Mouse (Mus musculus) forebrain, embryonic 11.5 days (tissue): ENCODE results near the gene Tmem107. TPM values are rescaled to one million over a fixed set of nuclear protein-coding genes. Genes with fewer than 3 reads are reported as not detected.
"Not testable (repeated sequence)": the region's sequence is repeated elsewhere in the genome, so short reads cannot be mapped to it uniquely, and the experiment has no call there.

Experiments
- ATAC-seq: fragments of 200-750 bp; cut with Nextera tagmentation; replicated peaks from 2 replicates; pipeline ENCODE4 v1.8.0; 2017; ENCODE audit warnings: moderate TSS enrichment; ENCODE audit not compliant: low FRiP score
- DNase-seq: peaks from one replicate; pipeline ENCODE4 v3.0.0-alpha.2; 2017; ENCODE audit warnings: low spot score
- H3K27ac ChIP-seq: fragments of 300-500 bp; sonication (generic); 2 replicates; pipeline ENCODE4 v1.5.1; 2014; ENCODE audit warnings: low read depth, low read length
- H3K27me3 ChIP-seq: fragments of 300-500 bp; sonication (generic); 2 replicates; pipeline ENCODE4 v1.6.1; 2014; ENCODE audit warnings: mild to moderate bottlenecking, low read length, mixed read lengths; ENCODE audit not compliant: control insufficient read depth, insufficient read depth
- H3K36me3 ChIP-seq: fragments of 300-500 bp; sonication (generic); 2 replicates; pipeline ENCODE4 v1.6.1; 2014; ENCODE audit warnings: mild to moderate bottlenecking, low read length, moderate library complexity, mixed read lengths; ENCODE audit not compliant: control insufficient read depth, insufficient read depth
- H3K4me1 ChIP-seq: fragments of 300-500 bp; sonication (generic); replicated peaks from 2 replicates; pipeline ENCODE4 v1.6.1; 2014; ENCODE audit warnings: low read length, mixed read lengths; ENCODE audit not compliant: control insufficient read depth, insufficient read depth
- H3K4me2 ChIP-seq: fragments of 300-500 bp; sonication (generic); 2 replicates; pipeline ENCODE4 v1.6.1; 2014; ENCODE audit warnings: low read depth, mild to moderate bottlenecking, low read length, moderate library complexity, mixed read lengths; ENCODE audit not compliant: severe bottlenecking
- H3K4me3 ChIP-seq: fragments of 300-500 bp; sonication (generic); 2 replicates; pipeline ENCODE4 v1.5.1; 2014; ENCODE audit warnings: low read depth, low read length
- H3K9ac ChIP-seq: fragments of 300-500 bp; sonication (generic); 2 replicates; pipeline ENCODE4 v1.6.1; 2014; ENCODE audit warnings: low read length
- H3K9me3 ChIP-seq: fragments of 300-500 bp; sonication (generic); 2 replicates; pipeline ENCODE4 v1.6.1; 2016; ENCODE audit warnings: low read length, mixed read lengths; ENCODE audit not compliant: control insufficient read depth
- WGBS: fragments of 180-500 bp; shearing (Covaris S2); extraction: QIAGEN DNeasy Blood & Tissue Kit; methylation state at CpG from one replicate; pipeline ENCODE4 v1.1.7; 2014; 5-methylcytosine and 5-hydroxymethylcytosine counted together
- polyA plus RNA-seq: library from polyadenylated mRNA; unstranded; fragments of >200 nt; fragmentation: Nextera tagmentation; extraction: Ambion mirVana; gene quantifications from 2 replicates; pipeline ENCODE4 v1.2.1, GENCODE M21; 2014

The Tmem107 gene
- polyA plus RNA-seq, 1 experiment from 2014 or later = 60.3 TPM

- H3K27ac ChIP-seq = no peak overlapping the region
- no peaks in the 10 kb centered on the region; the same call in 1 of the 2 replicates for H3K36me3 ChIP-seq
- no peaks in the 10 kb centered on the region for H3K27me3 ChIP-seq
- WGBS = 67% methylated on average over 7 of the region's 7 CpGs
- no peaks in the 10 kb centered on the region for H3K9me3 ChIP-seq
- H3K4me1 ChIP-seq = peaks cover 20% of the 10 kb centered on the region; the same call in 1 of the 2 replicates
- ATAC-seq (no peak), DNase-seq (no peak)
- H3K4me2 ChIP-seq = no peak overlapping the region
- no peak overlapping the region for H3K9ac ChIP-seq
- no peak overlapping the region for H3K4me3 ChIP-seq
These were observed 21.2 kb downstream of the Tmem107 start for GRCm38 (mm10) chr11:69091566-69092385.

DNA sequence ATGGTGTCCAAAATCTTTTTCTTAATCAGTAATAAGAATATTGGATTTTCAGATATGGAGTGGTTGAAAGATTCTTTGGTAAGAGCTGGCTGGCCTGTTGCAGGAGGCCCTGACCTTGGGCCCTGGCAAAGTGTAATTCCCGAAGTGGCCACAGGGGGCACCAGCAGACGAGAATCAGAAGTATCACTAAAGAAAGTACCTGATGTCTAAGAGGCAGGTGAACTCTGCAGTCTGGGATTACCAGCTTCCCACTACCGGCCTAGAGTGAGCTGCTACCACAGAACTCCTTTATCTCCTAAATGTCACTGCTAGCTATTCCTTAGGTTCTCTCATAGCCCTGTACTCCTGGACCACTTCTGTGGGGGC lies 21.8 kb downstream of the Tmem107 start:
- Histone ChIP-seq H3K4me2 (no peak overlapping the region), H3K27ac (no peak overlapping the region), H3K36me3 (no peaks in the 10 kb centered on the region; the same call in 1 of the 2 replicates), H3K4me3 (no peak overlapping the region), H3K9ac (no peak overlapping the region), H3K9me3 (no peaks in the 10 kb centered on the region), H3K27me3 (no peaks in the 10 kb centered on the region), H3K4me1 (peaks cover 26% of the 10 kb centered on the region; the same call in 1 of the 2 replicates)
- DNase-seq (peak; percentile 89), ATAC-seq (no peak)
- 4% methylated on average over 3 of the region's 3 CpGs for WGBS

DNA sequence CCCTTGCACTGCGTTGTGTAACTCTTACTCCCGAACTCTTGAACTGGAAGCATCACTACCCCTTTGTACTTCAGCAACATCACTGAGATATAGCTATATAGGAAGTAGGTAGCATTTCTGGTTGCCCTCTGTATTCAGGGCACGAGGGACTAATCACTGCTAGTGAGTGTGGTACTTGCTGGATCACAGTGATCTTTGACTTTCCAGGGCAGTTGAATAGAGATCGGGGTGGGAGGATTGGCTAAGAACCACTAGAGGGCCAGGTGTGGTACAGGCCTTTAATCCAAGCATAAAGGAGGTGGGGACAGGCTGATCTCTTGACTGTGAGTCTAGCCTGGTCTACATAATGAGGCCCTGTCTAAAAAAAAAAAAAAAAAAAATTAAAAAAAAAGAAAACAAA lies 22.3 kb downstream of the Tmem107 start:
- Histone ChIP-seq H3K4me2 (no peak overlapping the region), H3K9me3 (no peaks in the 10 kb centered on the region), H3K4me1 (peaks cover 31% of the 10 kb centered on the region; the same call in 1 of the 2 replicates), H3K27ac (no peak overlapping the region), H3K36me3 (no peaks in the 10 kb centered on the region; the same call in 1 of the 2 replicates), H3K4me3 (no peak overlapping the region), H3K9ac (no peak overlapping the region), H3K27me3 (no peaks in the 10 kb centered on the region)
- ATAC-seq (no peak), DNase-seq (no peak)
- 87% methylated on average over 4 of the region's 4 CpGs for WGBS

- H3K9me3 ChIP-seq, H3K4me2 ChIP-seq, H3K27ac ChIP-seq, H3K36me3 ChIP-seq, H3K4me3 ChIP-seq, DNase-seq, ATAC-seq, H3K27me3 ChIP-seq, H3K9ac ChIP-seq: not testable (repeated sequence)
- WGBS = 88% methylated on average over 7 of the region's 7 CpGs
- peaks cover 38% of the 10 kb centered on the region for H3K4me1 ChIP-seq
These were observed 23.2 kb downstream of the Tmem107 start for GRCm38 (mm10) chr11:69093856-69094255.

GRCm38 (mm10) chr11:69094697-69095429 lies 24.3 kb downstream of the Tmem107 start, which contains the start of gene Per1:
TSS of gene Per1 (plus strand) at chr11:69095217.
- Histone ChIP-seq H3K4me1 (peaks cover 34% of the 10 kb centered on the region), H3K4me2 (peak within 1 kb of the TSS; percentile 92), H3K27me3 (no peaks in the 10 kb centered on the region), H3K9me3 (no peaks in the 10 kb centered on the region), H3K36me3 (no peaks in the 10 kb centered on the region; the same call in 1 of the 2 replicates), H3K27ac (peak within 1 kb of the TSS; percentile 55; the same call in 1 of the 2 replicates), H3K9ac (peak within 1 kb of the TSS; percentile 46), H3K4me3 (peak within 1 kb of the TSS; percentile 41)
- DNase-seq (peak; percentile 99), ATAC-seq (peak; percentile 91)
- WGBS = 0% methylated on average over 37 of the region's 37 CpGs

GRCm38 (mm10) chr11:69095511-69096231 lies 25.1 kb downstream of the Tmem107 start:
- Histone ChIP-seq H3K9me3 (no peaks in the 10 kb centered on the region), H3K36me3 (no peaks in the 10 kb centered on the region; the same call in 1 of the 2 replicates), H3K4me3 (peak overlapping the region; percentile 41), H3K4me2 (peak overlapping the region; percentile 92), H3K9ac (peak overlapping the region; percentile 46), H3K4me1 (peaks cover 34% of the 10 kb centered on the region), H3K27ac (peak overlapping the region; percentile 55; the same call in 1 of the 2 replicates), H3K27me3 (no peaks in the 10 kb centered on the region)
- WGBS = 3% methylated on average over 27 of the region's 27 CpGs
- DNase-seq (no peak), ATAC-seq (no peak)

DNA sequence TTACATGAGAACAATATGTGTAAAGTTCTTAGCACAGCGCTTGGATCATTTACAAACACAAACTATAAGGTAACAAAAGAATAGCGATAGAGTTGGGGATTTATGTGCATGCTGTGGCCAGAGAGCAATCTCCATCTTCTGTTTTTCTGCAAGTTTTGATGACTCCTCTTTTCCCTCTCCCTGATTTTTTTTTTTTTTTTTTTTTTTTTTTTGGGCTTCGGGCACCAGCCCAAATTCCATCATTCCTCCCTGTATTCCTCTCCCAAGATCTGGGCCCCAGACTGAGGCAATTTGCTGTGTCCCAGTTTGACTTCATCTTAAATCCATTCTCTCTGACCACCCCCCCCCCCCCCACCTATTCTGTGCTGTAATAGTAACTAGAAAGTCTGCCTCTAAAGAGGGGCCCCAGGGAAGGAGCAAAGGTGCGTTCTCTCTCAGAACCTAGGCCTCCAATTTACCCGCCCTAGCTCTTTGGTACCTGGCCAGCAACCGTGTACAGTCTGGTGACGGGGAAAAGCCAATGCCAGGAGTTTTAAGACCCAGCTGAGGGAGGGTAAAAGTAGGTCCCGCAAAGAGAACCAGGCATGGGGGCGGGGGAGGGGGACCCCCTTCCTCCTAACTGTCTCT lies 25.9 kb downstream of the Tmem107 start:
- Histone ChIP-seq H3K4me1 (peaks cover 34% of the 10 kb centered on the region), H3K9me3 (no peaks in the 10 kb centered on the region), H3K9ac (peak overlapping the region; percentile 46), H3K27ac (0 out of 2 replicates have a peak overlapping the region, but pooled peaks have one; percentile 73), H3K4me2 (peak overlapping the region; percentile 92), H3K4me3 (peak overlapping the region; percentile 22), H3K36me3 (peaks cover 2% of the 10 kb centered on the region), H3K27me3 (no peaks in the 10 kb centered on the region)
- WGBS = 14% methylated on average over 9 of the region's 9 CpGs
- ATAC-seq = no peak
- DNase-seq = no peak
